In the genomic region with DNA sequence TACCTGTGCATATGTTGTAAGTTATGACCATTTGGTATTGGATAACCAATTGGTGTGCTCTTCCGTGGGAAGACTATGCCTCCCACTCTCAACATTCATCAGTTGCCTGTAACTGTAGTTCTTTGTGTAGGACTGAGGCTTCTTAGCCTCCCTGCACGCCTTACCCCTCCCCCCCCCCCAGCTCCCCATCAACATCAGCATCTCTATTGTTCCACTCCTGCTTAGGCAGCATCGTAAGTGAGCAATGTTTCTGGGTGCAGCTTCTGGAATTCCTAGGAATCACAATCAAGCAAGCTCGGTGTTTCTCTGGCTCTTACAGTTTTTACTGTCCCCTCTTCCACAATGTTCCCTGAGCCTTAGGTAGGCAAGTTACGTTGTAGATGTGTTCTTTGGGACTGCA, we compare ENCODE assay signal across 22 mouse cellular contexts. TPM values are rescaled to one million over a fixed set of nuclear protein-coding genes. Genes with fewer than 3 reads are reported as not detected.
"Had no signal": no experiment of that assay in that cellular context is flagged by ENCODE, and none has a peak within 500 bp of the region (broad histone marks: within the 10 kb centered on the region; RNA-seq: fewer than 3 reads in every experiment).

No protein-coding gene starts in this region.

- H3K4me1 ChIP-seq: midbrain, embryonic 13.5 days; midbrain, embryonic 15.5 days; neural tube, embryonic 12.5 days; stomach, embryonic 15.5 days had no signal

- DNase-seq: lung, embryonic 14.5 days; lung, postnatal 10 days; lung, postnatal 4 days; right cerebral cortex, postnatal 14 days; thymus, adult 2 months; thymus, postnatal 25 days; thymus, postnatal 4 days had no signal

- ATAC-seq: midbrain, embryonic 13.5 days; midbrain, embryonic 15.5 days had no signal

- H3K36me3 ChIP-seq: midbrain, embryonic 13.5 days; midbrain, embryonic 15.5 days; neural tube, embryonic 12.5 days; stomach, embryonic 15.5 days had no signal

- H3K9me3 ChIP-seq: midbrain, embryonic 13.5 days; midbrain, embryonic 15.5 days; neural tube, embryonic 12.5 days; stomach, embryonic 15.5 days had no signal

- H3K4me3 ChIP-seq: midbrain, embryonic 13.5 days; midbrain, embryonic 15.5 days; neural tube, embryonic 12.5 days; stomach, embryonic 15.5 days had no signal

- H3K9ac ChIP-seq: lung, embryonic 14.5 days; midbrain, embryonic 13.5 days; midbrain, embryonic 15.5 days; neural tube, embryonic 12.5 days; stomach, embryonic 15.5 days had no signal

- H3K27me3 ChIP-seq: midbrain, embryonic 13.5 days; midbrain, embryonic 15.5 days; neural tube, embryonic 12.5 days; stomach, embryonic 15.5 days had no signal

- H3K27ac ChIP-seq: midbrain, embryonic 13.5 days; midbrain, embryonic 15.5 days; neural tube, embryonic 12.5 days; stomach, embryonic 15.5 days; stomach, postnatal 0 days had no signal

RNA-seq across cellular contexts. Expression of a gene that starts 5.8 kb away (rescaled TPM):
- total RNA-seq: megakaryocyte, adult 5-6 weeks; monocyte, adult 5-6 weeks; neutrophil, adult 5-6 weeks had no signal
- polyA plus RNA-seq: lung, embryonic 14.5 days; lung, embryonic 16.5 days; midbrain, embryonic 11.5 days; midbrain, embryonic 13.5 days; midbrain, embryonic 15.5 days; midbrain, postnatal 0 days; neural tube, embryonic 12.5 days; neural tube, embryonic 14.5 days; spleen, adult 2 months; stomach, embryonic 15.5 days; testis, adult 2 months; urinary bladder, adult 2 months had no signal

RNA-seq across cellular contexts. Expression of a gene that starts 14.6 kb away (rescaled TPM):
- total RNA-seq: megakaryocyte, adult 5-6 weeks; monocyte, adult 5-6 weeks; neutrophil, adult 5-6 weeks had no signal
- polyA plus RNA-seq: midbrain, embryonic 11.5 days; midbrain, embryonic 13.5 days; neural tube, embryonic 14.5 days; spleen, adult 2 months; testis, adult 2 months had no signal

RNA-seq across cellular contexts. Expression of a gene that starts 26.8 kb away (rescaled TPM):
- total RNA-seq: megakaryocyte, adult 5-6 weeks; midbrain, postnatal 0 days; monocyte, adult 5-6 weeks; neutrophil, adult 5-6 weeks had no signal
- polyA plus RNA-seq: lung, embryonic 14.5 days; lung, embryonic 16.5 days; midbrain, embryonic 11.5 days; midbrain, embryonic 13.5 days; midbrain, embryonic 15.5 days; midbrain, postnatal 0 days; neural tube, embryonic 12.5 days; neural tube, embryonic 14.5 days; spleen, adult 2 months; testis, adult 2 months; urinary bladder, adult 2 months had no signal

RNA-seq across cellular contexts. Expression of a gene that starts 58.7 kb away (rescaled TPM):
- total RNA-seq: megakaryocyte, adult 5-6 weeks; midbrain, postnatal 0 days; monocyte, adult 5-6 weeks; neutrophil, adult 5-6 weeks had no signal
- polyA plus RNA-seq: lung, embryonic 14.5 days; lung, embryonic 16.5 days; neural tube, embryonic 12.5 days; neural tube, embryonic 14.5 days; spleen, adult 2 months; testis, adult 2 months; urinary bladder, adult 2 months had no signal
